Mouse (Mus musculus) kidney, adult 2 months (tissue): ENCODE measurements around the gene Rai14. TPM values are rescaled to one million over a fixed set of nuclear protein-coding genes. Genes with fewer than 3 reads are reported as not detected.
A peak's percentile ranks its signal among the peaks of the same experiment; 100 is the strongest.

Experiments used
- DNase-seq: peaks from one replicate; pipeline ENCODE4 v3.0.0; 2021
- H3K27ac ChIP-seq: fragments of 200-500 bp; 2 replicates; pipeline ENCODE4 v1.5.1; 2012; ENCODE audit warnings: low read depth, low read length, control low read depth, inconsistent platforms; ENCODE audit not compliant: insufficient read depth
- H3K27me3 ChIP-seq: fragments of 200-500 bp; replicated peaks from 2 replicates; pipeline ENCODE4 v1.6.1; 2012; ENCODE audit warnings: mild to moderate bottlenecking, moderate library complexity, low read length, inconsistent platforms; ENCODE audit not compliant: control insufficient read depth, insufficient read depth
- H3K36me3 ChIP-seq: fragments of 200-500 bp; 2 replicates; pipeline ENCODE4 v1.6.1; 2012; ENCODE audit warnings: mild to moderate bottlenecking, moderate library complexity, low read length, inconsistent platforms; ENCODE audit not compliant: control insufficient read depth, insufficient read depth
- H3K4me1 ChIP-seq: fragments of 200-500 bp; 2 replicates; pipeline ENCODE4 v1.6.1; 2011; ENCODE audit warnings: low read length; ENCODE audit not compliant: control insufficient read depth, insufficient read depth
- H3K4me3 ChIP-seq: fragments of 200-500 bp; 2 replicates; pipeline ENCODE4 v1.5.1; 2011; ENCODE audit warnings: mild to moderate bottlenecking, low read depth, low read length, control low read depth; ENCODE audit not compliant: insufficient read depth
- CTCF ChIP-seq: fragments of 200-500 bp; conservative IDR thresholded peaks from 2 replicates; pipeline ENCODE4 v1.5.1; 2011; ENCODE audit warnings: low read depth, mild to moderate bottlenecking, control low read depth, low read length, moderate library complexity, mixed read lengths; ENCODE audit not compliant: insufficient read depth, insufficient read length
- POLR2A ChIP-seq: fragments of 200-500 bp; IDR thresholded peaks from one replicate; pipeline ENCODE4 v1.6.1; 2011; ENCODE audit warnings: low read depth, low read length, control low read depth
- WGBS: fragments of 180-500 bp; shearing (Covaris S2); methylation state at CpG from one replicate; pipeline ENCODE4 v1.1.7; 2018; 5-methylcytosine and 5-hydroxymethylcytosine counted together
- polyA plus RNA-seq: library from polyadenylated mRNA; depleted of rRNA; stranded (reverse); fragments of >200 nt; gene quantifications from 2 replicates; pipeline ENCODE4 v1.2.3, GENCODE M21; 2012

The Rai14 gene
- polyA plus RNA-seq, 1 experiment: 8.9 TPM

GRCm38 (mm10) chr15:10616001-10616400, 98.4 kb downstream of the Rai14 start:
- no peaks in the 10 kb centered on the region for H3K36me3 ChIP-seq
- no peaks in the 10 kb centered on the region for H3K27me3 ChIP-seq
- DNase-seq: peak; percentile 51
- H3K4me3 ChIP-seq: no peak overlapping the region
- no peaks in the 10 kb centered on the region for H3K4me1 ChIP-seq
- no peak for TF ChIP-seq CTCF
- TF ChIP-seq POLR2A: no peak
- no peak overlapping the region for H3K27ac ChIP-seq
- WGBS: 51% methylated on average over 6 of the region's 6 CpGs

GRCm38 (mm10) chr15:10611040-10611439, 103.4 kb downstream of the Rai14 start:
- Histone ChIP-seq H3K4me1 (no peaks in the 10 kb centered on the region), H3K36me3 (no peaks in the 10 kb centered on the region), H3K4me3 (no peak overlapping the region), H3K27me3 (no peaks in the 10 kb centered on the region), H3K27ac (no peak overlapping the region)
- DNase-seq: no peak
- 91% methylated on average over 9 of the region's 9 CpGs for WGBS
- TF ChIP-seq CTCF (no peak), POLR2A (no peak)

GRCm38 (mm10) chr15:10609107-10609506, 105.3 kb downstream of the Rai14 start:
- no peak for TF ChIP-seq POLR2A
- no peak for TF ChIP-seq CTCF
- H3K27ac ChIP-seq: no peak overlapping the region
- no peaks in the 10 kb centered on the region for H3K4me1 ChIP-seq
- no peak overlapping the region for H3K4me3 ChIP-seq
- 96% methylated on average over 4 of the region's 4 CpGs for WGBS
- no peak for DNase-seq
- no peaks in the 10 kb centered on the region for H3K27me3 ChIP-seq
- no peaks in the 10 kb centered on the region; the same call in 1 of the 2 replicates for H3K36me3 ChIP-seq

GRCm38 (mm10) chr15:10608508-10609098, 105.8 kb downstream of the Rai14 start:
- 61% methylated on average over 6 of the region's 6 CpGs for WGBS
- H3K4me1 ChIP-seq: no peaks in the 10 kb centered on the region
- no peak overlapping the region for H3K4me3 ChIP-seq
- DNase-seq: no peak
- no peaks in the 10 kb centered on the region; the same call in 1 of the 2 replicates for H3K36me3 ChIP-seq
- no peak overlapping the region for H3K27ac ChIP-seq
- no peak for TF ChIP-seq CTCF
- TF ChIP-seq POLR2A: no peak
- H3K27me3 ChIP-seq: no peaks in the 10 kb centered on the region

- Histone ChIP-seq H3K4me1 (no peaks in the 10 kb centered on the region), H3K27me3 (no peaks in the 10 kb centered on the region), H3K4me3 (no peak overlapping the region), H3K36me3 (no peaks in the 10 kb centered on the region; the same call in 1 of the 2 replicates), H3K27ac (no peak overlapping the region)
- no peak for DNase-seq
- WGBS: 82% methylated on average over 7 of the region's 7 CpGs
- no peak for TF ChIP-seq CTCF
- TF ChIP-seq POLR2A: no peak
Measured at GRCm38 (mm10) chr15:10599413-10599812, 115.0 kb downstream of the Rai14 start.

GRCm38 (mm10) chr15:10598259-10599225, 115.9 kb downstream of the Rai14 start:
- Histone ChIP-seq H3K36me3 (no peaks in the 10 kb centered on the region), H3K4me3 (no peak overlapping the region), H3K4me1 (no peaks in the 10 kb centered on the region), H3K27me3 (no peaks in the 10 kb centered on the region), H3K27ac (no peak overlapping the region)
- 83% methylated on average over 16 of the region's 16 CpGs for WGBS
- TF ChIP-seq POLR2A (no peak), CTCF (no peak)
- peak; percentile 47 for DNase-seq

GRCm38 (mm10) chr15:10596871-10597270, 117.6 kb downstream of the Rai14 start:
- no peak overlapping the region for H3K27ac ChIP-seq
- DNase-seq: peak; percentile 79
- H3K27me3 ChIP-seq: no peaks in the 10 kb centered on the region
- no peaks in the 10 kb centered on the region for H3K36me3 ChIP-seq
- no peak overlapping the region for H3K4me3 ChIP-seq
- H3K4me1 ChIP-seq: no peaks in the 10 kb centered on the region
- TF ChIP-seq POLR2A (no peak), CTCF (no peak)
- 71% methylated on average over 9 of the region's 9 CpGs for WGBS
